ENCODE assay signal across 8 mouse cellular contexts in the genomic region with DNA sequence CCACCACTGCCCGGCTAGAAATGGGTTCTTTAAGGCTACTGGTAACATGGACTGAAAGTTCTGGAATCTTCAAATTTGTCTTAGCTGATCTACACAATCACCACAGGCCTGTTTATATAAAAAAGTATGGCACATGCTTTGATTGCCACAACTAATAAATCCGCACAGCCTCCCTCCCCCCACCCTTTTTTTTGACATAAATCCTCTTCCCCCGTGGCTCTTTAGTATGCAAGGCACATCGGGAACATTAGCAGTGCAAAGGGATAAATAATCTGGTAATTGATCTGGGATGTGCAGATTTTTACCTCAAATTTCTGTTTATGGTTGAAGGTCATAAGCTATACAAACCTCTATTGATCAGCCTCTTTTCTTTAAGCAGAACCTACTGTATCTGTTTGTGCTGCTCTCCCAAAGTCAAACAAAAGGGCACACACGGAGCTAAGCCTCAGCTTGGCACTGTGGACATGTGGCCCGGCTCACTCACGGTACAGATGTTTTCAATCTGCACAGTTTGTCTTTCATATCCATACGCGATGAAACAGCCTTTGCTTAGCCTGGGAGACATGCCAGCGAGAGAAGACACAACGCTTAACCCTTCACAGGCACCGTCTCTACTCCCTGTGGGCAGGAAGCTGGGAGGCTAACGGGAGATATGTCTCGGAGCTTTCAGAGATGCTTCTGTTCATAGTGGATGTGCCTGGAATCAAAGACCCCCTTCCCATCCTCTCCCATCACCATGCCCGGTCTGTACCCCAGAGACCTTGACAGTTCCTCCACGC.
DNase-seq lines count a peak whose midpoint lies in the region; ATAC-seq and TF ChIP-seq lines count a peak whose summit lies in the region.
"Had no signal": no experiment of that assay in that cellular context is flagged by ENCODE, and none has a peak within 500 bp of the region (broad histone marks: within the 10 kb centered on the region; RNA-seq: fewer than 3 reads in every experiment).

No protein-coding gene starts in this region.

- no peak overlapping the region for H3K4me3 ChIP-seq in heart, embryonic 16.5 days (ENCODE audit: low read length)
- no peak overlapping the region for H3K4me3 ChIP-seq in lung, postnatal 0 days (ENCODE audit: low read depth, low read length)
- H3K4me3 ChIP-seq: liver, embryonic 15.5 days had no signal

- no peaks in the 10 kb centered on the region for H3K36me3 ChIP-seq in heart, embryonic 16.5 days (ENCODE audit: control insufficient read depth, insufficient read depth)
- no peaks in the 10 kb centered on the region for H3K36me3 ChIP-seq in lung, postnatal 0 days (ENCODE audit: insufficient read depth, low read length)
- H3K36me3 ChIP-seq: liver, embryonic 15.5 days had no signal

- peak; percentile 63 for DNase-seq in brain, adult 2 months (ENCODE audit: low read depth, low spot score)
- DNase-seq in embryo, embryonic 11.5 days (ENCODE audit: low read depth, low spot score) = peak; percentile 27
- DNase-seq in kidney, postnatal 36 days = peak; percentile 19 to 26
- peak; percentile 89 for DNase-seq in lung, postnatal 0 days (ENCODE audit: low spot score)
- DNase-seq in right cerebral cortex, postnatal 14 days = peak; percentile 23
- DNase-seq in thymus, postnatal 36 days = no peak

- H3K9me3 ChIP-seq in heart, embryonic 16.5 days (replicated peaks; ENCODE audit: control insufficient read depth, low read length) = no peaks in the 10 kb centered on the region
- no peaks in the 10 kb centered on the region for H3K9me3 ChIP-seq in lung, postnatal 0 days (ENCODE audit: low read length)
- H3K9me3 ChIP-seq: liver, embryonic 15.5 days had no signal

- H3K4me1 ChIP-seq in heart, embryonic 16.5 days (ENCODE audit: control insufficient read depth, insufficient read depth, low read length) = no peaks in the 10 kb centered on the region
- H3K4me1 ChIP-seq in lung, postnatal 0 days (ENCODE audit: insufficient read depth, low read depth, low read length) = no peaks in the 10 kb centered on the region; the same call in 1 of the 2 replicates
- H3K4me1 ChIP-seq: liver, embryonic 15.5 days had no signal

- H3K27me3 ChIP-seq in heart, embryonic 16.5 days (ENCODE audit: control insufficient read depth, insufficient read depth, low read length) = no peaks in the 10 kb centered on the region
- no peaks in the 10 kb centered on the region for H3K27me3 ChIP-seq in lung, postnatal 0 days (replicated peaks; ENCODE audit: insufficient read depth, low read length)
- H3K27me3 ChIP-seq: liver, embryonic 15.5 days had no signal

- no peak for TF ChIP-seq CTCF in lung, postnatal 0 days (IDR thresholded peaks at IDR 0.05)

- TF ChIP-seq EP300 in lung, postnatal 0 days (IDR thresholded peaks at IDR 0.05) = peak; percentile 38

- 48% methylated on average over 16 of the region's 16 CpGs for WGBS in heart, embryonic 16.5 days
- 35% methylated on average over 16 of the region's 16 CpGs for WGBS in lung, postnatal 0 days

- no peak overlapping the region for H3K27ac ChIP-seq in heart, embryonic 16.5 days (ENCODE audit: low read length)
- no peak overlapping the region; the same call in 1 of the 2 replicates for H3K27ac ChIP-seq in lung, postnatal 0 days (ENCODE audit: low read length)
- H3K27ac ChIP-seq: liver, embryonic 15.5 days had no signal

- H3K9ac ChIP-seq in heart, embryonic 16.5 days (ENCODE audit: low read length) = no peak overlapping the region
- no peak overlapping the region for H3K9ac ChIP-seq in lung, postnatal 0 days (replicated peaks; ENCODE audit: low read depth)
- H3K9ac ChIP-seq: liver, embryonic 15.5 days had no signal

- H3K4me2 ChIP-seq in heart, embryonic 16.5 days (ENCODE audit: low read depth, low read length) = 0 out of 2 replicates have a peak overlapping the region, but pooled peaks have one; percentile 1
- H3K4me2 ChIP-seq in lung, postnatal 0 days (replicated peaks; ENCODE audit: low read depth, low read length) = peak overlapping the region; percentile 12; the same call in 1 of the 2 replicates
- H3K4me2 ChIP-seq: liver, embryonic 15.5 days had no signal

- no peak for ATAC-seq in heart, embryonic 16.5 days (replicated peaks; ENCODE audit: extremely low read depth, insufficient read depth, low FRiP score)
- peak; percentile 89 for ATAC-seq in lung, postnatal 0 days

Comparison
In these comparisons a context has a peak if more than half of its experiments do, and no peak if none do; other contexts are left out.
1. DNase-seq: peak in brain, adult 2 months (single experiment), embryo, embryonic 11.5 days (single experiment), kidney, postnatal 36 days (2 of 2), lung, postnatal 0 days (single experiment) and right cerebral cortex, postnatal 14 days (single experiment); none in thymus, postnatal 36 days (0 of 2).